Mouse (Mus musculus) v-Abl transformed pro-B cells (cell line): ENCODE results near the gene Trpv5.

Experiments
- in situ Hi-C, 2 experiments: fragments of 400-800 bp; cut with MboI; formaldehyde crosslinking; loops; one replicate each; pipeline ENCODE4 v1.15.1; 2025; ENCODE audit not compliant: unreplicated experiment in 2 of 2

Trpv5 gene

DNA sequence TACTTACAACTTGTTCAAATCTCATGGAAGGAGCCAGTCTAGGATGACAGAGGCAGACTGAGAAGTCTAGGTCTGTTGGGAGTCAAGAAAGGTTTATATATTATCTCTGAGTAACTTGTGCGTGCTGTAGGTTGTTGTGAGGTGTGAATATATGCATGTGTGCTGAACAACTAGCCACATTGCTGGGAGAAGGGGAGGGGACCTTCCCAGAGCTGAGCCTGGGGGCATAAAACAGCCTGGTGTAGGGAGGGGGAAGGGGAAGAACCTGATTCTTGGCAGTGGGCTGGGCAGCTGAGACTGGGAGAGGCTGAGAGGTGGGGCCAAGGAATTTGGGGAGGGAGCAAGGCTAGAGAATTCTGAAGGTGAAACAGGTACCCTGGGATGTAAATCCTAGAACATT lies at the start of gene Trpv5:
Gene Trpv5 (minus strand): TSS at position 101 of the 400 bp plus-strand sequence.
- in situ Hi-C loops = no loop called here

DNA sequence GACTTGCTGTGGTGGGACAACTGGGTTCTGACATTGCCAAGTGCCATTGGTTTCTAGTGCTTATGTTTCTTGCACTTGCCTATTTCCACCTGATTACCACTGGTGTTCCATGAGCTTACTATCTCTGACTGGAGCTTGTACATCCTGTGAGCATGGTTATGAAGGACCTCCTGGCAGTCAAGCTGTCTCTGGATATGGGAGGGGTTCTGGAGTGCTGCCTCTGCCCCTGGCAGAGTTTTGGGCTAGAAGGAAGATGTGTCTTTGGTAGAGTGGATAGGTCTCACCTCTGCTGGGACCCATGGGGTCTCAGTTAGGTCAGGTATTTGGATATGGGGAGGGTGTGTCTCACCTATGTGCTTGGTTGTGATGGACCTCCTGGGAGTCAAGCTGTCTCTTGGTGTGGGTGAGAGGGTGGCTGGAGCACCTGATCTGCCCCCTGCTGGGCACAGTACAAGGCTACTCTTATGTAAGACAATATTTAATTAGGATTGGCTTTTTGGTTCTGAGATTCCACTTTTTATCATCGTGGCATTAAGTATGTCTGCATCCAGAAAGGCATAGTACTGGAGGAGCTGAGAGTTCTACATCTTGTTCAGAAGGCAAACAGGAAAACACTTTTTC lies 47.5 kb upstream of the Trpv5 start:
- in situ Hi-C loops = no loop called here

- in situ Hi-C loops = no loop called here
Observed at GRCm38 (mm10) chr6:41721430-41721829, 40.9 kb upstream of the Trpv5 start.

DNA sequence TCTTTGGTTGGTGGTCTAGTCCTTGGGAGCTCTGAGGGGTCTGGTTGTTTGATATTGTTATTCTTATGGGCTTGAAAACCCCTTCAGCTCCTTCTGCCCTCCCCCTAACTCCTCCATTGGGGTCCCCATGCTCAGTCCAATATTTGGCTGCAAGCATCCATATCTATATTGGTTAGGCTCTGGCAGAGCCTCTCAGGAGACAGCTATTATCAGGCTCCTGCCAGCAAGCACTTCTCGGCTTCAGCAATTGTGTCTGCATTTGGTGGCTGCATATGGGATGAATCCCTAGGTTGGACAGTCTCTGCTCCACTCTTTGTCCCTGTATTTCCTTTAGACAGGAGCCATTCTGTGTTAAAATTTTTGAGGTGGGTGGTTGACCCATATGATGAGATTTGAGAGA lies 29.7 kb upstream of the Trpv5 start:
- in situ Hi-C loops = no loop called here

- in situ Hi-C loops = no loop called here
Observed at GRCm38 (mm10) chr6:41706275-41706674, 25.7 kb upstream of the Trpv5 start.

GRCm38 (mm10) chr6:41704123-41704522 lies 23.6 kb upstream of the Trpv5 start, which contains the start of gene Kel:
TSS of gene Kel (minus strand) at chr6:41704339.
- in situ Hi-C loops = no loop called here

DNA sequence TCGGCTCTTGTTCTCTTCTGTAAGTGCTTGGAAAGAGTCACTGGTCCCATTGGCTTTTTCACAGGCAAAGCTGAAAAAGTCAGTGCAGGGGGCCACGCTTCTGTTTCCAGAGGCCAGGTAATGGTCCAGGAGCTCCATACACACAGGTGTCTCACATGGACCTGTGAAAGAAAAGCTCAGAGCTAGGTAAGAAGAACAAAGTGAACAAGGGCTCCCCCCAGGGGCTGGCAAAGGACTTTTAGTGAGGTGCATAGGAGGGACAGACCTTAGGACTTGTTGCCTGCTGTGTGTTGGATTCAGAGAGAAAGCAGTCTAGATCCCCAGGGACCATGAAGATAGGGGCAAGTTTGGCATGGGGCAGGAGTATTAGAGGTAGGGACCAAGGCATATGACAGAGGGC lies 22.4 kb upstream of the Trpv5 start:
- in situ Hi-C loops = no loop called here

GRCm38 (mm10) chr6:41701245-41701644 lies 20.7 kb upstream of the Trpv5 start:
- in situ Hi-C loops = no loop called here

GRCm38 (mm10) chr6:41694407-41694806 lies 13.8 kb upstream of the Trpv5 start:
- in situ Hi-C loops = no loop called here

- in situ Hi-C loops = no loop called here
Observed at GRCm38 (mm10) chr6:41692200-41692599, 11.6 kb upstream of the Trpv5 start.

GRCm38 (mm10) chr6:41685596-41685995 lies 5.0 kb upstream of the Trpv5 start:
- in situ Hi-C loops = no loop called here

DNA sequence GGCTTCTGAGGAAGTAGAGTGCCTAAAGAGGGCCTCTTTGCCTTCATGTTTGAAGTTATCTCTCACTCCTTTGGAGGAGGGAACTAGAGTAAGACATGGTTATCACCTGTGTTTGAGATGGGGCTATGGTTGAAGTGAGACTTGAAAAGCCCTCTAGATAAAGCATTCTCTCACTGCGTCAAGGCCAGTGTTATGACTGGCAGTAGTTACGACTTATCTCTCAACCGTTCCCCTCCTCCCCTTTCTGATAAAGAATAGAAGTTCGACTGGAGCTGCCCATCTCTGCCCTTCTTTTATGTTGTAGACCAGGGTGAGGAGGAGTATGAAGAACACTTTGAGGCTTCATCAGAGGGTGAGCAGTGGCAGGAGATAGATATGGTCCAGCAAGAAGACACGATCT lies 4.3 kb upstream of the Trpv5 start:
- in situ Hi-C loops = no loop called here

GRCm38 (mm10) chr6:41684131-41684530 lies 3.6 kb upstream of the Trpv5 start, which contains the start of gene Llcfc1:
TSS of gene Llcfc1 (plus strand) at chr6:41684431.
- in situ Hi-C loops = no loop called here

- in situ Hi-C loops = no loop called here
Observed at GRCm38 (mm10) chr6:41681656-41682055, 1.1 kb upstream of the Trpv5 start.

DNA sequence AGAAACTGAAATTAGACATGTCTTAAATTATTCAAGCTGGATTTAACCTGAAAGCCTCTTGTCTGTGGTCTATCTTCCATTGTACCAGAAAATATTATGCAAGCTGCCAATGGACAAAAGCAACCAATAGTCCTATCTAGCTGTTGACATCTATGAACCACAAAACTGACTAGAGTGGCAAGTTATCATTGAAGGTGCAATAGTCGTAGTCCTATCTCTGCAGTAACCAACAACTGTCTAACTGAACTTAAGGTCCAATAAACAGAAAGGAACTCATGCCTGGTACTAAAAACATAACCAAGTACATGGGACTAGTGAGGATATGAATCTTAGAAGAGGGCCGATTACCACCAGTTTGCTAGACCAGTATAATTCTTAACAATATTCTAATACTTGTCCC lies 4.0 kb downstream of the Trpv5 start:
- in situ Hi-C loops = no loop called here

- in situ Hi-C loops = no loop called here
Observed at GRCm38 (mm10) chr6:41662320-41662719, 18.2 kb downstream of the Trpv5 start.

DNA sequence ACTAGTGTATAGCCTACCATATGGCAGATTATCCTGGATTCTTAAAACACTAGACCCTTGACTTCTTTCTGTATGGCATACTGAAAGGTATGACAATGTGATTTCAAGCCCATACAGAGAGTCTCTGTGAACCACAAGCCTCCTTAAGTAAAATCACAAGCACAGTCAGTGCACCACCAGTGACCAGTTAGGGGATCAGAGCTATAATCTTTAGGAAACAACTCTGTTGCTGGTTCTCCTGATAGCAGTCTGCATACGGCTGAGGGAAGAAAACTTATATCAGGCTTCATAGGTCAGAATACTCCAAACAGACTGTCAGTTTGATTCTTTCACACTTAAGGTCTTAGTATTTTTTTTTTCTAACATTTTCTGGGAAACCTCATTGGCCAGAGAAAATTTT lies 22.1 kb downstream of the Trpv5 start:
- in situ Hi-C loops = no loop called here

DNA sequence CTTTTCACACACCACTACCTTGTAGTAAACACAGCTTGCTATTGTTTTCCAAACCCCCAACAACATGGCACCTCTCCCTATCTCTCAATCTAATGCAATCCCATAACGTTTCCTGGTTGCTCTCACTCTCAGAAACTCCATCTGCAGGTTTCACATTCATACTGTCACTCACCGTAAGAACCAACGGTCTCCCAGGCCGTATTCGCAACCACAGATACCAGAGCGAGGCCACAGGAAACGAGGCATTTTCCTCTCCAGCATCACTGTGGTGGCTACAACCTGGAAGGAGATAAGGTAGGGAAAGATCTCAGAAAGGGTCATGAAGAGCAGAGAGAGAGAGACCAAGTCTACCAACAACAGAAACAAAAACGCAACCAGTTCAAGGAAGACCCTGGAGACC lies 25.9 kb downstream of the Trpv5 start:
- in situ Hi-C loops = no loop called here

DNA sequence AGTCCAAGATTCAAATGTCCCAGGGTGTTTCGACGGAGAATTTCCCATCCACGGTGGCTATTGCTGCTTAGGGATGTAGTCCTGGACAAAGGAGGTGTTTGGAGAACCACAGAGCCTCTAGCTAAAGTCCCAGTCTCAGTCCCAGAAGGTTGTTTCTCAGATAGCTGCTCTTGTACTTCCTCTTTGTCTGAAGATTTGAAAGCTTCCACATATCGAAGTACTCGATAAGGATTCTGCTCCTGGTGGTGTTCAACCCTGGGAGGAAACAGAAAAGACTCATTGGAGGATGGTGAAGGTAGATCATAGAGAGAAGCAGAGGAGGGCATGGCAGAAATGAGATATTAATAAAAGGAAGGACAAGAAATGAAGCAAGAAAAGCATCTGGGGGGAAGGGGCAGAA lies 27.4 kb downstream of the Trpv5 start:
- in situ Hi-C loops = no loop called here

DNA sequence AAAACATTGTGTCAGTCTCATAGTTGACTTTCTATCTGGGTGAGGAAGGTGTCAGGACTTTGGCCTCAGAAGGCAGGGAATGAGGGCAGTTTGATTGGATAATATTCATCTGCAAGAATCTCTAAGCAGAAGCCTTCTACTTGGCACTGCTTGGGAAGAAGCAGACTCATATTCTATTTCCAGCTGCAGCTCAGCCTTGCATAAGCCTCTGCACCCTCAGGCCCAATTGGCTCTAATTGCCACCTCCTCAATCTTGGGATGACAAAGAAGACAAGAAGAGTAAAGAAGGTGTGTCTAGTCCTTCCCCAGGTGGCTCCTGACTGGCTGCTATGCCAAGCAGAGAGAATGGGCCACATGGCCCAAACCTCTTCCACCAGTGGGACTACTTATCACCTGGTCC lies 33.9 kb downstream of the Trpv5 start:
- in situ Hi-C loops = no loop called here

- in situ Hi-C loops = no loop called here
Observed at GRCm38 (mm10) chr6:41646220-41646619, 34.3 kb downstream of the Trpv5 start.

DNA sequence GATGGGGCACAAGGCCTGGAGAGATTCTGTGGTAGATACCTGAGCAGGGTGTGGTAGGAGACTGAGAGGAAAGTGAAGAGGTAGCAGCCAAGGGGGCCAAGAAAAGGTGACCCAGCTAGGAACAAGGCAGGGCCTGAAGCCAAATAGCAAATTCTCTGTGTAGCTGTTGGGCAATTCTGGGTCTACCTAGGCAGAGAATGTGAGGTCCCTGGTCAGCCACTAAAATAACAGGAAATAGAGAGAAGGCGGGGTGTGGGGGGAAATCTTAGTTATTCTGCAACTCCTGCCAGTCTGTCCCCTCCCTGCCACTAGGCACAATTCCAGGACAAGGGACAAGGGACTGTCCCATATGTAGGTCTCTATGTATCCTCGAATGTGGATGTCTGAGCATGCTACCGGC lies 37.3 kb downstream of the Trpv5 start:
- in situ Hi-C loops = no loop called here

- in situ Hi-C loops = no loop called here
Observed at GRCm38 (mm10) chr6:41642765-41643164, 37.8 kb downstream of the Trpv5 start.
